Mouse (Mus musculus) gastrocnemius, postnatal 36 days (tissue): ENCODE results near the gene Rgs12. TPM values are rescaled to one million over a fixed set of nuclear protein-coding genes. Genes with fewer than 3 reads are reported as not detected.
A peak's percentile ranks its signal among the peaks of the same experiment; 100 is the strongest.

Experiments used
- DNase-seq, 2 experiments: peaks; one replicate each; pipeline ENCODE4 v3.0.0; 2022
- intact Hi-C: fragments of 180-260 bp; cut with DNase I; formaldehyde crosslinking; loops from one replicate; pipeline ENCODE4 v1.15.1; 2025
- total RNA-seq, 2 experiments: library from RNA; stranded (reverse); gene quantifications; 2 replicates each; pipeline ENCODE4 v1.2.3; 2021

Rgs12 gene
- total RNA-seq, 2 experiments from 2014 or later = 2.5 to 3.8 TPM

- intact Hi-C loops = no loop called here
- no peak for DNase-seq
Observed at GRCm38 (mm10) chr5:34930151-34930975, 18.9 kb upstream of the Rgs12 start.

DNA sequence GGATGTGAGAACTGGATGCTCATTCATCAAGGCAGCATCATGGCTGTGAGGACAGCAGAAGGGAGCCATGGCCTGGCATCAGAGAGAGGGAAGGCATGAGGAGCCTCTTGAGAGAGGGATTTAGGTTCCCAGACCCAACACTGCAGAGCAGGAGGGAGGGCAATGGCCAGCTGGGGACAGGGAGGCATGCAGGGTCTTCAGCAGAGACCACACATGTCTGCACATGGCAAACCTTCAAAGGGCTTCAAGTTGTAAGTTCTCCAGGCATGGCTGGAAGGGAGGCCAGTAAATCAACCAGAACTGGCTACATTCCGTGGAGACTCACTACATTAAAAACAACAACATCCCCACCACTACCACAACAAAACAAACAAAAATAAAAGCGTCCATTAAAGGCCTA, 18.2 kb upstream of the Rgs12 start:
- no peak for DNase-seq
- intact Hi-C loops = no loop called here

GRCm38 (mm10) chr5:34931516-34932457, 17.5 kb upstream of the Rgs12 start:
- intact Hi-C loops = no loop called here
- DNase-seq = no peak

DNA sequence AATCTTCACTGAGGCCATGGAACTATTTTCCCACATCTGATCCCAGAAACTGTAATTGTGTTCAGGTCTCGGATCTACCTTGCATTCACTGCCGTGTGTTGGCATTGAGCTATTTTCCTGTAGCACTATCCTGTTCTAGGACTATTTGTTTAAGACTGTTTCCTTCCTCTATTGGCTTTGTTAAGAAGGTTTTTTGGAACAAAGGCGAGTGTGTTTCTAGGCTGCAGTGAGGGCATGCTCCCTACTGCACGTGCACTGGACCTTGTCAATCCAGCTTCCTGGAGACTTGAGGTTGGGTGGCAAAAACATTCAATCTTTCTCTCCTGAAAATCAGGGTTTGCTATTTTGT, 16.8 kb upstream of the Rgs12 start:
- intact Hi-C loops = no loop called here
- DNase-seq = no peak

DNA sequence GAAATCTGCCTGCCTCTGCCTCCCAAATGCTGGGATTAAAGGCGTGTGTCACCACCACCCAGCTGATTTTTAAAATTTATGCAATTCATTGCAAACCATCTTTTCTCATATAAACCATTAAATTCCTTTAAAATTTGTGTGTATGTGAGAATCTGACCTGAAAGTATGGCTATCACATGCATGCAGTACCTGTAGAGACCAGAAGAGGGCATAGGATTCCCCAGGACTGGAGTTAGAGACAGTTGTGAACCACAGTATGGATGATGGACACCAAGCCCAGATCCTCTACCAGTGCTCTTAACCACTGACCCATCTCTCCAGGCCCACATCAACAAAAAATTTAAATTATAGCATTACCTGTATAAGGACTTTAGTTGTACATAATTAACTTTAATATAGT, 15.8 kb upstream of the Rgs12 start:
- no peak for DNase-seq
- intact Hi-C loops = no loop called here

DNA sequence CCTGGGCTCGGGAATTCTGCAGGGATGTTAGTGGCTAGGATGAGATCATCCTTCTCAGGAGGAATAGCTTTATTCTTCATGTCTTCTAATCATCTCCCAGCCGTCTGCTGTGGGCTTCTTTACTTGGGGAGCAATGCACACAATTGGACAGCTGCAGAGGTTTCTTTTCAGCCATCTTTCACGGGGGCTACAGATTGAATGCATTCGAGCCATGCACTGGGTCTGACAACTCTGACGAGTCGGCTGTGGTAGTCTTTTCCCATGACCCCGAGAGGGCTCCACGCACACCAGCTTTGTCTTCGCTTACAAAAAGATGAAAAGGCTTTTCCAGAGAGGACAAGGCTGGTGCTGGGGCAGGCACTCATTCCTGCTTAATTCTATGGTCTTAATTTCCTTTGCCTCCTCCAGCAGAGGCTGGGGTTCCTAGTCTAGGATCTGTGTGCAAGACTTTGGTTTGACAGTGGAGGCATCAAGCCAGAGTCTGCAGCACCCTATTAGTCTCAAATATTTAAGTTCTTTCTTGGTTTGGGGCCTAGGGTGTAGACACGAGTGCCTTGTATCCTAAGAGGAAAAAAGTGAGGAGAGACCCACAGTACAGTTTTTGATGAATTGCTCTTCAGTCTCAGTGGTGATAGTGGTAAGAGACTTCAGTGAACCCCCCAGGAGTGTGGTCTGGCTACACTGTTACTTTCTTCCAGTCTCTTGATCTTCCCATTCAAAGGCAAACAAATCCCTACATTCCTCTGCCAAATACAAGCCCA, 7.4 kb upstream of the Rgs12 start:
- intact Hi-C loops = no loop called here

GRCm38 (mm10) chr5:34943428-34943827, 5.8 kb upstream of the Rgs12 start:
- no peak for DNase-seq
- intact Hi-C loops = no loop called here

More for the DNA sequence above, 7.4 kb upstream of the Rgs12 start:
- DNase-seq = no peak

DNA sequence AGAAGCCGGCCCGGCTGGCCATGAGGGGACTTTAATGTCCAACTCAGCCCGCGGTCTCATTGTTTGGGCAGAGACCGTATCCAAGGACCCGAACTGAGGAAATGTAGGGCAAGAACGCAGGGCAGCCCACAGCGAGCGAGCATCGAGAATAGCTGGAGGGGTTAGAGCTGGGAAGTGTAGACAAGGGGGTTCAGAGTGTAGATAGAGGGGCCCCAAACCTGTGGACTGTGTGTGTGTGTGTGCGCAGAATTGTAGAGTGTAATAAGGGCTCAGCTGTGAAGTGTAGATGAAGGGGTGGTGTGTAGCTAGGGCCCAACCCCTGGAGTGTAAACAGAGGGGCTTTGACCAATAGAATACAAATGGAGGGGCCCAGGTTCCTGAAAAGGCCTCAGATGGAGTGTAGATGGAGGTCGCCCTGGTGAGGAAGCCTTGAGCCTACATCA, 545 bp downstream of the Rgs12 start:
- no peak for DNase-seq
- intact Hi-C loops = no loop called here

- intact Hi-C loops = no loop called here
Observed at GRCm38 (mm10) chr5:34950486-34951160, 1.4 kb downstream of the Rgs12 start.

GRCm38 (mm10) chr5:34951161-34951834, 2.1 kb downstream of the Rgs12 start:
- intact Hi-C loops = no loop called here
- DNase-seq = peak; percentile 36 to 43

More at GRCm38 (mm10) chr5:34950486-34951160, 1.4 kb downstream of the Rgs12 start:
- no peak for DNase-seq

GRCm38 (mm10) chr5:34954508-34954907, 5.3 kb downstream of the Rgs12 start:
- no peak for DNase-seq
- intact Hi-C loops = no loop called here

- DNase-seq = no peak
- intact Hi-C loops = no loop called here
Observed at GRCm38 (mm10) chr5:34955630-34956029, 6.4 kb downstream of the Rgs12 start.

DNA sequence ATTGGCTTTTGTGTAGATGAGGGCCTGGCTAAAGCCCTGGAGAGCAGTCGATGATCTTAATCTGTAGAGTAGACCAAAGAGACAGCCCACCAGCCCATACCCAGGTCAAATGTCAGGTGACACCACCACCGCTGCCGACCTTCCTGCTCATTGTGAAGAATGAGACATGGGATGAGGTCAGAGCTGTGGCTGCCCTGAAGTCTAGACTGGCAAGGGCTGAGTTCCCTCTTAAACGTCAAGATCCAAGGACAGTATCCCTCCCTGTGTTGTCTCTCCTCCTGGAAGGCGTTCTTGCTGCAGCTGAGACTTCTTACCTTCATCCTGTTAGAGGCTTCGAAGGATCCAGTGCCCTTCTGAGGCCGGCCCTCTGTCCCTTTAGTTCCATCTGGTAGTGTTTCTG, 6.9 kb downstream of the Rgs12 start:
- no peak for DNase-seq
- intact Hi-C loops = no loop called here

- no peak for DNase-seq
Observed at GRCm38 (mm10) chr5:34957015-34957414, 7.8 kb downstream of the Rgs12 start.

DNA sequence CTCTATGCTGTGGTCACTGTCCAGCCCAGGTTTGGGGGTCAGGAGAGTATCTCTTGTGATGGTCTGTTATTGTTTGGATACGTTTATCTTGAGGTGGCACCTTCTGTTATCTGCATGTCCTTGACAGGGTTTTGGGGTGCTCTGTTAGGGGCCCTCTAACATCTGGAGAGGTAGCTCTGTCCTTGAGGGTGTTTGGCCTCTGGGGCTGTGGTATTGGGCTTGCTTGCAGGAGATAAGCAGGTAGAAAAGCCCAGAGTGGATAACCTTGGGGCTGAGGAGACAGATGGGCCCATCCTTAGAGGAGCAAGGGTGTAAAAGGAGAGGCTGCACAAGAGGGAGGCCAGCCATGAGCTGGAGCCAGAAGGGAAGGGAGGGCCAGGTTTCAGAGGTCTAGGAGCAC, 10.8 kb downstream of the Rgs12 start:
- no peak for DNase-seq
- intact Hi-C loops = no loop called here

More at GRCm38 (mm10) chr5:34957015-34957414, 7.8 kb downstream of the Rgs12 start:
- intact Hi-C loops = no loop called here

DNA sequence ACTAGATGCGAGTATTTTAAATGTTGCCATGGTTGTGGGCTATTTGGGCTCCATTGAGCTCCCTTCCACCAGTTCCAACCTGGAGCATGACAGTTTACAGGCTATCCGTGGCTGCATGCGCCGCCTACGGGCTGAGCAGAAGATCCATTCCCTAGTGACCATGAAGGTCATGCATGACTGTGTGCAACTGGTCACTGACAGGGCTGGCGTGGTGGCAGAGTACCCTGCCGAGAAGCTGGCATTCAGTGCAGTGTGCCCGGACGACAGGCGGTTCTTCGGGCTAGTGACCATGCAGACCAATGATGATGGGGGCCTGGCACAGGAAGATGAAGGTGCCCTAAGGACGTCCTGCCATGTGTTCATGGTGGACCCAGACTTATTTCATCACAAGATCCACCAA, 16.3 kb downstream of the Rgs12 start:
- intact Hi-C loops = no loop called here
- no peak for DNase-seq

DNA sequence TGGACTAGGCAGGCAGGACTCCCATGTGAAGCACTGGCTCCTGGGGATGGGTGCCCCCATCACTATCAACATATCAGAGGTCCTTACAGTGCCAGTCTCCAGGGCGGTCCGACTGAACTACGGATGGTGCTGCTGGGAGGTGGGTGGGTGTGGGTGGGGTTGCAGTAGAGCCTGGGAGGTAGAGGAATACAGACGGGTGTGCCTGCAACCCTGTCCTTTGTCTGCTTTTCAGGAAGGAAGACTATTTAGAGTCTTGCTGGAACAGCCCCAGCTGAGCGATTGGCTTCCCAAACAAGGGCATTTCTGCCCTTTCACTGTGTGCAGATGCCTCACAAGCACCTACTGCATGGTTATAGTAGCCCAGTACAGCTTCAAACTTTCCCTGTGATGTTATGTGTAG, 19.1 kb downstream of the Rgs12 start:
- no peak for DNase-seq
- intact Hi-C loops = no loop called here

- intact Hi-C loops = no loop called here
- DNase-seq = no peak
Observed at GRCm38 (mm10) chr5:34972471-34972870, 23.2 kb downstream of the Rgs12 start.

GRCm38 (mm10) chr5:34973560-34974317, 24.5 kb downstream of the Rgs12 start:
- intact Hi-C loops = no loop called here
- DNase-seq = no peak
